Mouse (Mus musculus): Measurements from ENCODE around the gene Psmb3.
A peak's percentile ranks its signal among the peaks of the same experiment; 100 is the strongest.
"Not testable (repeated sequence)": the region's sequence is repeated elsewhere in the genome, so short reads cannot be mapped to it uniquely, and the experiment has no call there.

Gene Psmb3

GRCm38 (mm10) chr11:97716021-97716420, 12.8 kb downstream of the Psmb3 start:
- no peak for DNase-seq (ENCODE audit: low read depth, low spot score)

DNA sequence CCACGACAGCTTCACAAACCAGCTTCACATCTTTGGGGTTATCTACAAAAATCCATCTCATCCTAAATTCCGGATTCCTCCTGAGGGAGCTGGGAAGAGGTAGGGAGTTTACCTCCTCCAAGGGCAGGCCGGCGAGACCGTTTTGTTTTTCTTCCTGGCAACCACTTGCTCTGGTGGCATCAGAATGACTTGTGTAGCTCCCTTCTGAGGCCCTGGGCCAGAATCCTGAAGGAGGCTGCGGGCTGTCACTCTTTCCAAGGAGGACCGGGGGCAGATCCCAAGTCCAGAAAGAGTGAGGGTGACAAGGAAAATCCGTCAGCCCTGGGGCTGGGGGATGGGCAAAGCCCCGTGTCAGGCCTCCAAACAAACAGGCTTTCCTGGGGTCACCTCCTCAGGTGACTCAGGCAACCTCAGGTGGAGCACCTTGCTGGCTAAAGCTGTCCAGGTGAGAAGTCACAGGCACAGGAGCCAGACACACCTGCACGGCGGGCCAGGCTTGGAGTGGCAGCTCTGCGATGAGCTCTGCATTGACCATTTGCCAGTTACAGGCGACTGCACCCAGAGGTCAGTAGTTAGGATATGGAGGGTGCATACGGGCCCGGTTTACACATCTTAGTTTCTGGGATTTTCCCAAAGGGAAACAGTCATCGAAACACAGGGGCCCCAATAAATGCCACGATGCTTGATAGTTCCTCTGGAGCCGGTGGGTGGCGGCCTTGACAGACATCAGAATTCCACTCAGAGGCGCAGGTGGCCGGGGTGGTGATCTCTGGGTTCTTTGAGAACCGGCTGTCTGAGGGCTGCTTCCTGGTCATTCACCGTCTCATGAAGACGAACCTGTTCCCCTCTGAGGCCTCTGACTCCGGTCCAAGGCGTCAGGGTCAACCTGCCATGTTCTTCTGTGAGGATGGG, 14.4 kb downstream of the Psmb3 start:
- DNase-seq (ENCODE audit: low read depth, low spot score) = no peak

- DNase-seq (ENCODE audit: low read depth, low spot score) = no peak
Measured at GRCm38 (mm10) chr11:97718281-97718860, 15.2 kb downstream of the Psmb3 start.

DNA sequence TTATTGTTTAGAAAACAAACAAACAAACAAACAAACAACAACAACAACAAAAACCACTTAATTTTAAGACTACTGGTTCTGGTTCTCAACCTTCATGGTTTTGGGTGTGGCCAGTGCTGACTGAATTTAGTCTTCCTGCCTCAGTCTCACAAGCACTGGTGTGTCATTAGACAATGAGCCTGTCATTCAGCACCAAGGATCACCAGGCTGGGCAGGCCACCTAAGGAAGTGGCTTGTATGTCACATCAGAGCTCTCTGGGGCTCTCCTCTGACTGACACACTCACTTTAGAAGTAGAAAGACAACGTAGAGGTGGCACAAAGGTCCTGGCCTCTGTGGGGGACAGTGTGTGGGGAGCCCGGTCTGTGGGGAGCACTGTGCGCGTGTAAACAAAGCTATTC, 15.8 kb downstream of the Psmb3 start:
- DNase-seq (ENCODE audit: low read depth, low spot score) = no peak

DNA sequence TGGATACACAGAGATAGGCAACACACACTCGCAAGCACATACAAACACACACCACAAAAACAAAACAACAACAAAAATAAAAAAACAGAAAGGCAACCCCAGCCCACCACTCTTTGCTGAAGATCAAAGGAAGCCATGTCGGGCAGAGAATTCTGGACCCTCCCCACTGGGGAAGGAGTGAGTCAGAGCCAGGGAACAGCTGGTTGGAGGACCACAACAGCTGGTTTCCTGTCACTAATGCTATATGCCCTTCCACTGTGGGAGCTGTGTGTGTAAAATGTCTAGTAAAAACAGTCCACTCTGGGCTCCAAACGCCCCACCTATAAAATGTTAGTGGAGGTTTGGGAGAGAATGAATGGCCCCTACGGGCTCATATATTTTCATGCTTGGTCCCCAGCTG, 18.1 kb downstream of the Psmb3 start:
- no peak for DNase-seq (ENCODE audit: low read depth, low spot score)

DNA sequence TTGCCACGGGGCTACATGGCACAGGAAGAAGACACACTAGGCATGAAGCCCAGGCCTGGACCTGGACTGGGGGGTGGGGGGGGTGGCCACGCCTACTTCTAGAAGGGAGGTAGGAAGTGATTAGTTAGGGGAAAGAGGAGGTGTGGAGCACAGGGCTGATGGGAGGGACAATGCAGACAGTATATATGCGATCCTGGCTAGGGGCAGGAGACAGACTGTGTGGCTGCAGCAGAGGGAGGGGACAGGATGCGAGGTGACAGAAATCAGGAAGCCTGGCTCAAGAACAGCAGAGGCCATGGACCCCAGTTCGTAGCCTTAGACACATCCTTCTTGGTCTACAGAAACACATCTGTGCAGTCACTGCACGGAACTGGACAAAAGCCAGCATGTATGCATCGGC, 20.5 kb downstream of the Psmb3 start:
- no peak for DNase-seq (ENCODE audit: low read depth, low spot score)

GRCm38 (mm10) chr11:97728311-97728710, 25.1 kb downstream of the Psmb3 start:
- peak; percentile 59 for DNase-seq (ENCODE audit: low read depth, low spot score)

GRCm38 (mm10) chr11:97728730-97729129, 25.5 kb downstream of the Psmb3 start:
- DNase-seq (ENCODE audit: low read depth, low spot score) = no peak

DNA sequence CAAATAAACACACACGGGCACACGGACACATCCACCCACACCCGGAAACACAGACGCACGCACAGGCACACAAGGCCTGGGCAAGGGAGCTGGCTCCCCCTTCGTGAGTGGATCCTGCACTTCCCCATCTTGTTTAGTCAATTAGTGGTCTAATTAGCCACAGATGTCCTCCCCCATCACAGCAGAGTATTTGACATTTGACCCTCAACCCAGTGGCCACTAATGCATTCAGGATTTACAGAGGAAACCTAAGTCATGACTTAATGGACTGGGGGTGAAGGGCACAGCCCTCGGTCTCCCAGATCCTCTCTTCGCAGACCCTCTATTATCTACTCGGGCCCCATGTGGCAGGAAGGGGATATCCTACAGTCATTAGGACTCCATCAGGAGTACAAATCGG, 30.5 kb downstream of the Psmb3 start:
- DNase-seq (ENCODE audit: low read depth, low spot score) = no peak

DNA sequence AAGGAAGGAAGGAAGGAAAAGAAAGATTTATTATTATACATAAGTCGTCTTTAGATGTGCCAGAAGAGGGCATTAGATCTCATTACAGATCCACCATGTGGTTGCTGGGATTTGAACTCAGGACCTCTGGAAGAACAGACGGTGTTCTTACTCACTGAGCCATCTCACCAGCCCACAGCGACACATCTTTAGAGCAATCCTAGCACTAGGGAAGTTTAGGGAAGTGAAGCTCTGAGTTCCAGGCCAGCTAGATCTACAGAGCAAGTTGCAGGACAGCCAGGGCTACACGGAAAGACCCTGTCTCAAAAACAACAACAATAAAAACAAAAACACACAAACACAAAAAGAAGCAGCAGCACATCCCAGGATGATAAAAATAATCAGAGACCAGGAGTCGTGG, 31.6 kb downstream of the Psmb3 start:
- DNase-seq (ENCODE audit: low read depth, low spot score) = not testable (repeated sequence)

GRCm38 (mm10) chr11:97736645-97737044, 33.4 kb downstream of the Psmb3 start:
- DNase-seq (ENCODE audit: low read depth, low spot score) = no peak

- no peak for DNase-seq (ENCODE audit: low read depth, low spot score)
Measured at GRCm38 (mm10) chr11:97737600-97737999, 34.4 kb downstream of the Psmb3 start.

DNA sequence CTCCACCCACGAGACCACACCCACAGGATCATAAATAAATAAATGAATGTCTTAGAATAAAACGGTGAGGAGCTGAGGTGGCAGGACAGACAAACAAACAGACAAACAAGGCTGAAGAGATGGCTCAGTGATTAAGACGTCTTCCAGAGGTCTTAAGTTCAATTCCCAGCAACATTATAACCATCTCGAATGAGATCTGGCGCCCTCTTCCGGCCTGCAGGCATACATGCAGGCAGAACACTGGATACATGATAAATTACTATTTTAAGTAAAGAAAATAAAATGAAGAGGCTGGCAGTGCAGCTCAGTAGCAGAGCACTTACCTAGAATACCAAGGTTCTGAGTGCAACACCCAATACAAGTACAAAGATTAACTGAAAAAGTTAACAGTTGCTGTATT, 35.5 kb downstream of the Psmb3 start:
- no peak for DNase-seq (ENCODE audit: low read depth, low spot score)

DNA sequence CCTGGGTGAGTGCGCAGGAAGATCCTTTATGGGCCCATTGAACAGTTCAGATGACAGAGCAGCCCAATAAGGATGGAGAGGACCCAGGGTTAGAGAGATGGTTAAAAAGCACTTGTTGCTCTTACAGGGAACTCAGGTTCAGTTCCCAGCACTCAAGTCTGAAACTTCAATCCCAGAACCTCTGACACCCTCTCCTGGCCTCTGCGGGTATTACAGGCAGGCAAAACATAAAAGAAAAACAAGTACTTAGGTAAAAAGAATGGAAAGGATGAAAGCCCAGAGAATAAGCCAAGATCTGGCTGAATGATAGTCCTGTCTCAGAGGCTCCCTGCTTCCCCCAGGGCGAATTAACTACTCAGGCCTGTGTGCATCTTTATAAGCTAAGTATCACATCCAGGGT, 36.0 kb downstream of the Psmb3 start:
- DNase-seq (ENCODE audit: low read depth, low spot score) = no peak

DNA sequence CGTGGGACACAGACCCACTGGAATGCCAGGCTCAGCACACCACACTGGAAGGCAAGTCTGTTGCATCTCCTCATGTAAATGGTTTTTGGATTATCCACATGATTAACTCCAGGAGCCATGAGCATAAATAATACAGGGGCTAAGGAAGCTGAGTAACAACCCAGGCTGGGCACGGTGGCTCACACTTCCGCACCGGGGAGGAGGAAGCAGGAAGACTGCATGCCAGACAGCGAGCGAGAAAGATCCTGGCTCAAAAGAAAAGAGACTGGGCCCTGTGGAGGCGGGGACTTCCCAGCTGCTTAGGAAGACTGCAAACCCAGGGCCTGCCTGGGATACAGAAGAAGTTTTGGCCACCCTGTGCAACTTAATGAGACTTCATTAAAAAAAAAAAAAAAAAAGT, 37.0 kb downstream of the Psmb3 start:
- DNase-seq (ENCODE audit: low read depth, low spot score) = peak; percentile 53

GRCm38 (mm10) chr11:97742157-97742556, 39.0 kb downstream of the Psmb3 start:
- no peak for DNase-seq (ENCODE audit: low read depth, low spot score)

DNA sequence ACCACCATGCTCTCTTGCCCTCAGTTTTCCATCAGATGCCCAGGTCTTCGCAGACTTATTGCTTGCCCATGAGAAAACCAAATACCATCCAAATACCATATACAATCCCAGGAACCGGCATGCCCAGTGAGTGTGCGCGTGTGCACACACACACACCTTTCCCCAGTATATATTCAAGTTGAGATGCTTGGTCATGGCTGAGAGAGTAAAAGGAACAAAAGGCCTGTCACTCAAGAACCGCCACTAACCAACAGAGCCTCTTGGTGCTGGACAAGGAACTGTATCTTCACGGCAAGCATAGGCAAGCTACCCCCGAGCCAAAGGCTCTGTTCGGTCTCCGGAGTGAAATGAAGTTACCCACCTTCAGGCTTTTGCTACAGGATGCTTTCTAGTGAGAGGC, 39.4 kb downstream of the Psmb3 start:
- DNase-seq (ENCODE audit: low read depth, low spot score) = no peak

- DNase-seq (ENCODE audit: low read depth, low spot score) = no peak
Measured at GRCm38 (mm10) chr11:97743423-97743822, 40.2 kb downstream of the Psmb3 start.

GRCm38 (mm10) chr11:97744063-97744717, 41.0 kb downstream of the Psmb3 start, which contains the start of gene Pip4k2b:
Gene Pip4k2b (minus strand): TSS chr11:97744704.
- DNase-seq (ENCODE audit: low read depth, low spot score) = peak; percentile 71

GRCm38 (mm10) chr11:97744718-97745330, 41.6 kb downstream of the Psmb3 start:
- DNase-seq (ENCODE audit: low read depth, low spot score) = peak; percentile 100

- no peak for DNase-seq (ENCODE audit: low read depth, low spot score)
Measured at GRCm38 (mm10) chr11:97745331-97745721, 42.1 kb downstream of the Psmb3 start.

GRCm38 (mm10) chr11:97747773-97748172, 44.6 kb downstream of the Psmb3 start:
- DNase-seq (ENCODE audit: low read depth, low spot score) = no peak

Measured in brain, adult 2 months (tissue).